Mouse (Mus musculus) thymus, postnatal 0 days (tissue): ENCODE measurements around the gene Pla2g7. TPM values are rescaled to one million over a fixed set of nuclear protein-coding genes. Genes with fewer than 3 reads are reported as not detected.
A peak's percentile ranks its signal among the peaks of the same experiment; 100 is the strongest.

Experiments used
- DNase-seq: peaks from one replicate; pipeline ENCODE4 v3.0.0-alpha.2; 2015; ENCODE audit warnings: low spot score
- polyA plus RNA-seq: library from polyadenylated mRNA; unstranded; fragments of >200 nt; fragmentation: Nextera tagmentation; extraction: Ambion mirVana; gene quantifications from 2 replicates; pipeline ENCODE4 v1.2.1, GENCODE M21; 2015

Pla2g7 gene
- polyA plus RNA-seq, 1 experiment from 2014 or later = 8.6 TPM

DNA sequence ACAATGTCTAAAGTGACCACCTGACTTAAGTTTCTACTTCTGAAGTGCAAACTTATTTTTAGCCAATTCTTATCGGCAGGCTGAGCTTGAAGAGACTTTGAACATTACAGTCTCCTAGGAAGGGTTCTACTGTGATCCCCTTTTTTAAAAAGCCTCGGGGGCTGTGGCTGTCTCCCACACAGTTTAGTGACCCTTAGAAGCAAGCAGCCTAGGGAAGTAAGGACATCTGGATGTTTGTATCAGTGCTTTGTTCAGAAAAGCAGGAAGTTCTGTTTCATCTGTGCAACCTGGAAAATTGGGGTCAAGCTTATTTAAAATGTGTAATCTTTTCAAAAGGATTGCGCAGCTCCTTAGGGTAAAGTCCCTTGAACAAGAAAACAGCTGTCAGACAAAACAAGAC lies 12.6 kb downstream of the Pla2g7 start:
- DNase-seq = no peak

DNA sequence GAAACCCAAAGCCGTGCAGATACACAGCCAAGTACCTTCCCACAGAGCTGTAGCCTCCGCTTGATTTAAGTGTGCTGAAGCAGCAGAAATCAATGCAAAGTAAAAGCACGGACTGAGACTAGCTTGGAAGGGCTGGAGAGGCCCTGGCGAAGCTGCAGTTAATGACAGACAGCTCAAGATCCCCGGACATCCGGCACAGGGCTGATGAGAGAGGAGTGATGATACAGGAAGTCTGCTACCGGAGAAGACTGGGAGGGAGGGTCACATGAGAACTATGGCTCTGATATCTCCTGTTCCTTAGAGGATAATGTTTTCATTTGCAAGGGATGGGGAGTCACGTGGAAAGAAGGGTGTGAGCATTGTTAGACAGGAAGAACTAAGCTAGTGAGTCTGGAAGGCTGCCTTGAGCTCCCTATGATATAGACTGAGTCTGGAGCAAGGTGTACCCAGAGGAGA lies 13.1 kb downstream of the Pla2g7 start:
- DNase-seq = no peak

DNA sequence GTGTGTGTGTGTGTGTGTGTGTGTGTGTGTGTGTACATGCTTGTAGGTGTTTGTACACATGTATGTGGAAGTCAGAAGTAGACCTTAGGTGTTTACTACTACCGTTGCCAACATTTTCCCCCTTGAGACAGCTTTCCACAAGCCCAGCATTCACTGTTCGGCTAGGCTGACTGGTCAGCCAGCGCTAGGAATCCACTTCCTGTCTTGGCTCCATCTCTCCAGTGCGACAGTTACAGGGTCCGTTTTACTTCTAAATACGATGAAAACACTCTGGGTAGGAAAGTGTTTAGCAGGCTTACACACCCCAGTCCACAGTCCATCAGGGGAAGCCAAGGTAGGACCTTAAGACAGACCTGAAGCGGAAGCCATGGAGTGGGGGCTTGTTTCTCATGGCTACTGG lies 16.9 kb downstream of the Pla2g7 start:
- DNase-seq = no peak

DNA sequence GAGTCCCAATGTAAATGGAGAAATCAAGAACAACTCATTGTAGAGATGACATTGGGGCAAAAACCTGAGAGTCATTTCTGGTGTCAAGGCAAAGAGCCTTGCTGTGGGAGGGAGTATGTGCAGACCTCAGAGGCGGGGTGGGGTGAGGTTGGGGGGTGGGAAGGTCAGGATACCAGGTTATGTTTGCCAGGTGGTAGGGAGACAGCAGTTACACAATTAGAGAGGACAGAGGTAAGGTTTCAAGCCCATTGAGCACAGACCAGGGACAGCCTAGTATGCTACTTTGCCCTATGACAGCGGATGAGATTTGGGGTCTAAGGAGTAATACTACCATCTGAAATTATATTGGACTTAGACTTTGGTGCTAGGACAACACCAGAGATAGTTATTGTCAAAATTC lies 19.4 kb downstream of the Pla2g7 start:
- DNase-seq = no peak

DNA sequence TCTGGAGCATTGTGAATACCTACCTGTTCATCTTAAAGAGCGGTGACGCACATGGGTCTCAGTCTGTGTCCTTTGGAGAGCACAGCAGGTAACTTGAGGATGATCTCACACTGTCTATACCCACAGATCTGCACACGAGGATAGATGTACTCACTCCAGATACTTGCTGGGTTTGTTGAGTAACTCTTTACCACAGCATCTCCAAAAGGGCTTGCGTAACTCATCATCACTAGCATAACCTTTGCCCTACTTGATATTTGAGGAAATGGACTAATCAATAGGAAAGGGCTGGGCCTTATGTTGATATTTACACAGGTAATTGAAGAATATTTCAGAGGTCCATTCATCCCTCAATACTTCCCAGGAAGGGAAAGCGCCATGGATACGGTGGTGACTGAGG lies 21.9 kb downstream of the Pla2g7 start:
- DNase-seq = no peak

DNA sequence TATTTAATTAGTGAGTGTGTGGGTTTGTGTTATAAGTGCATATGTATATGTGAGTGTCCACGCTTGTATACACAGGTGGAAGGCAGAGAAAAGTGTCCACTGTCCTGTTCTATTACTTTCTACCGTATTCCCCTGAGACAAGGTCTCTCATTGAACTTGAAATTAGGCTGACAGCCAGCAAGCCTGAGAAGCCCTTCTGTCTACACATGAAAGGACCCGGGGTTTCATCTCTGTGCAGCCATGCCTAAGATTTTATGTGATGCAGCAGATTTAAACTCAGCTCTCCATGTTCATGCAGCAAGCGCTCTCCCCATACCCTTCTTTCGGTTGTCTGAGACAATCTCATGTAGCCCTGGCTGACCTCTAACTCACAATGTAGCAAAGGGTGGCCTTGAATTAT lies 22.6 kb downstream of the Pla2g7 start:
- no peak for DNase-seq

DNA sequence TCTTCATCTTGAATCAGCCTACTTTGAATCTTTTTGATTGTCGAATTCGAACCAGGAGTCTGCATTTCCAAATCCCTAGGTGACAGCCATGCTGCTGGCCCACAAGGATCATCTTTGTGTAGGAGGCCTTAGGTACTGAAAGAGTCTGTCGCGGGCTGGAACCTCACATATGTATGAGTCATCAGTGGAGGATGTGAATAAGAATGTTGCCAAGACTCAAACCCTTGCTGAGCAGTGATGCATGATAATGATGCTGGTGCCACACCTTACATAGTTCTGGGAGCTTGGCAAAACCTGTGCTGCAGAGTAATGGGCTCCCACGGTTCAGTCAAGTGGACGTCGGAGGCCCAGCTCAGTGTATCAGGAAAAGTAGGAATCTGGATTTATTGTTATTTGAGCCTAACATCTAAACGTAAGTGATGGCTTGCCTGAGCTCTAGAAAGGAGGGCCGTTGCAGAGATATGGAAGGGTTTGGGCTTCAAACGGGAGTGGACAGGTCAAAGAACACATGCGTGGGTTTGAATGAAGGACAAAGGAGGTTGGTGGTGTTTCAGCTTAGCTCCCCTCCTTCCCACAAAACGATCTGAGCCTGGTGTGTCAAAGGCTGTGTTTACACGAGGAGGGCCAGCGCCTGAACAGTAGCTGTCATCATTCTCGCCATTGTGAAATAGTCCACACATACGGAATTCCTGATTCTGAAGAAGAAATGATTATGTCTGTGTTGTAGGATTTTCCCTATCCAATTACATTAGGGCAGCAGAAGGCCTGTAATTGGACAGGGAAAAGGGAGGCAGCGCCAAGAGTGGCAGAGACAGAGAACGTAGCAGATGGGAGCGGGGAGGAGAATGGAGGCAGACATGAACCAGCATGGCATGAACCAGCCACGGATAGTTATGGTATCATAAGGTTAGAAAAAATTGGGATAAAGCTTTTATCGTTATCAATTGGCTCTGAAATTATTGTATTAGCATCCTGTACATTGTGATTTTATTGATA lies 24.7 kb downstream of the Pla2g7 start:
- no peak for DNase-seq

DNA sequence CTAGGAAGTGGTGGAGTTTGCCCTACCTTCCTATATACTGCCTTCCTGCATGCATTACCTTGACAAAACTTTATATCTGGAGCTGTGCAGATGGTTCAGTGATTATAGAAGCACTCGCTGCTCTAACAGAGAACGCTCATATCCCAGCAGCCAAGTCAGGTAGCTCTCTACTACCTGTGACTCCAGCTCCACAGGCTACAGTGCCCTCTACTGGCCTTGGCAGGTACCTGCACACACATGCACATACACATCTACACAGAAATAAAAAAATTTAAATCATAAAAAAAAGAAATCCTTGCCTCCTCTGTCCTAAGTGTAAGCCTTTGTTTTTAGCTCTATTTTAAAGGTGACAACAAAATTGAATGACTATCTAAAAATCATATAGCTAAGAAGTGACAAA lies 29.8 kb downstream of the Pla2g7 start:
- DNase-seq = no peak

DNA sequence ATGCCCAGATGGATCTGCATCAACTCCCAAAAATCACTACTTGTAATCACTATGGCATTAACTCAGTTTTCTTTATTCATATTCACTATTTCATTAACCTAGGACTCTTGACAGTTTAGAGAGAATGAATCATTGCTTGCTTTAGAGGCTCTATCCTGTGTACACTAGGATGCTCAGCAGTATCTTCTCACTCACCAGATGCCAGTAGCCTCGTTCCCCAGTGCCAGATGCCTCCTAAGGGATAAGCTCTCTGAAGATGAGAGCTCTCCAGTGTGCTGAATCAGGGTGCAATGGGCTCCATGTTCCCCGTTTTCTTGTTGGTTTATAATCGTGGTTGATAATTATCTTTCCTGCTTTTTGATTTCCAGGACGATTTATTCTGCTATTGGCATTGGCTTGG lies 30.8 kb downstream of the Pla2g7 start:
- no peak for DNase-seq

DNA sequence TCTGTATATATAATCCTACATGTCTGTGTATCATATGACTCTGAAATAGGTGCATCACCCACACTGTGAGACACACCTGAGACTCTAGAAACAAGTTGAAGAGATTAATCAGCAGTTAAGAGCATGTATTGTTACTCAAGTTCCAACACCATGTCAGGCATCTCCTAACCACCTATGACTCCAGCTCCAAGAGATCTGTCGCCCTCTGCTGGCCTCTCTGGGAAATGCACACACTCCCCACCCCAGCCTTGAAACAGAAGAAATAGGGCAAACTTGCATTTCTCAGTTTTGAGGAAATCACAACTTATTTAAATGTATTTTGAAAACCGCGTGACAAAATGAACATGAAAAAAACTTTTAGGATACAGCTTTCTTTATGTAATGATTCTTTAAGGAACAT lies 38.8 kb downstream of the Pla2g7 start:
- DNase-seq = peak; percentile 66

DNA sequence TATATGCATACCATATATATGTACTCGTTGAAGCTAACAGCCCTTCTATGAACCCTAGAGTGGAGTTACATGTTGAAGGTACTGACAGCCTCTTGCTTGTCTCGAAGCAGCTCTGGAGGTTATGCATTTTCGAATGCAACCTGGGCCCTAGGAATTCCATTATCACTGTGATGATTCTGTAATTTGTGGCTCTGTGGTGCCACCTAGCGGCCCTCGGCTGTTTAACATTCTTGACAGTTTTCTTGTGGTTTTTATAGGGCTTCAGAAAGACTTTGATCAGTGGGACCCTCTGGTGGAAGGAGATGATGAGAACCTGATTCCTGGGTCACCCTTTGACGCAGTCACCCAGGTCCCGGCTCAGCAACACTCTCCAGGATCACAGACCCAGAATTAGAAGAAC lies 43.7 kb downstream of the Pla2g7 start:
- peak; percentile 66 for DNase-seq

DNA sequence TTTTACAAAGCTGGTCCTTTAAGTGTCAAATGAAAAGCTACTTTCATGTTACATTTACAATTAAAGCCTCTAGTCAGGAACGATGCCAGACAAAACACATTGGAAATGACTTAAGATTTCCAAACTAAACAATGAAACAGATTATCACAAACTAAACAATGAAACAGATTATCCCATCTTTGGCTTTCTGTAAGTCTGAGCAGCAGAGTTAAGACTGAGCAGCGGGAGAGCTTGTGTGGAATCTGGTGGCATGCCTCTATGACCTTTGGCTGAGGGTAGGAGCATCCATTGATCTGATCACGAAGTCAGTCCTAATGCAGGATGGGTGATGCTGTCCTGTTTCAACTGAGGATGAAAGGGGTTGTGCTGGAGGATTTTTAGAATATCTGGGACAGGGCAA lies 44.3 kb downstream of the Pla2g7 start:
- DNase-seq = no peak

DNA sequence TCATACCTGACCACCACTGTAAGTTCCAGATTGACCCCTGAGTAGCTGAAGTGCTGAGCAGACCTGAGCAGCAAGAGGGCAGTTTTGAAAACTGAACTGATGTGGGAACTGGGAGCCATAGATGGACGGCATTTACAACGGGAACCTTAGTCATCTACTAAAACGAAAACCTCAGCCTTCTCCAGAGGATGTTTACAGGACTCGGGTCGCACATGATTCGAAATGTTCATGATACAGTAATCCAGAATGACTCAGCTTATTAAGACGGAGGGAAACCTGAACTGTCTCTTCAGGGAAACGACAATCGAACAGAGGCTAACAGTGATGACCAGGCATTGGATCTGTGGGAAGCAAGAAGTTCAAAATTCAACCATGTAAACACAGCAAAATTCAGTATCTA lies 51.3 kb downstream of the Pla2g7 start:
- DNase-seq = no peak

DNA sequence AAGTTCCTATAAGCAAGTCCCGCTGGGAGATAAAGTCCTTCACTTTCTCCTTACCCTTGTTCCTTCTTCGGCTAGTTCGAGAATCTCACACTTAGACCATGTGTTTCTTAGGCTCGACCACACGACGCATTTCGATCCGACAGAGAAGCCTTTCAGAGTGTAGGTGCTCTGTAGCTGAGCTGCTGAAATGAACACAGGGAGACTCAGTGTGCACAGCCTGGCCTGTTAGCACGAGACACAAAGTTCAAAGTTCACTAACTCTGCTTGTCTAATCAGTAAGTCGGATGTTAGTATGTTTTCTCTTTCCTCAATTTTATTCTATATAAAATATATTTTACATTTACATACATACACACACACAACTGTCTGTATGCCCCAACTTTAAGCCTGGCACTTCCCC lies 54.2 kb downstream of the Pla2g7 start:
- no peak for DNase-seq

DNA sequence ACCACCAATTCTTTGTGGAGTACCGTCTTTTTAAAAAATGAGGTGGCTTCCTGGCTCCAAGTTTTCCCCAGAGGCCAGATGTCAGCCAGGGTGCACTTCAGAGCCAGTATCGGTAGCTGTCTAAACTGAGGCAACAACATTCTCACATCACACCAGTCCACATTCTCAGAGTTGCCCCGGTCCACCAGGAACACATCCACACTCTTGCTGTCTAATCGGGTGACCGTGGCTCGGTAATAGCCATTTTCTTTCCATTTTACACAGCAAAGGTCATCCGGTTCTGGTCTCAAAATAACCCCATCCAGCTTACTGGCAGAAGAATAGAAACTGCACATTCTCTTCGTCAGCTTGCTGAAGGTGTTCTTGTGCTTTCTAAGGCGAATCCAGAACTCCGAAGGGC lies 60.3 kb downstream of the Pla2g7 start:
- no peak for DNase-seq

DNA sequence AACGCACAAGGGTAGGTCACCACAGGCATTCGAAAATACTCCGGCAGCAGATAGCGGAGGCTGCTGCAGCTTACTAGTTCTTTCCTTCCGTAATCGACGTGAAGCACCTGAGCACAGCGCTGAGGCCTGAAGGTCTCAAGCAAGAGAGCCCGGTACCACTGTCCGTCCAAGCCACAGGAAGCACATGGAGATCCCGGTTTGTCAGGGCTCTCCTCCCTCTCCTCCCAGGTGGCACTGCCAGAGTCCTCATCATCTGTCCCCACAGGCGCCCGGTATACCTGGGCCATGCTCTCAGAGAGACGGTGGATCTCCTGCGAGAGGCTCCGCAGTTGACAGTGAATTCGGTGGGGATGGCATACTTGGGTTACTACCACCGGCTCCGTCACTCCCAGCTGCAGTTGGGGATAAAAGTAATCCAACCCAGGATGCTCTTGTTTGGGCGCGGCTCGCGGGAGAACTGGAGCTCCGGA lies 61.2 kb downstream of the Pla2g7 start:
- no peak for DNase-seq

DNA sequence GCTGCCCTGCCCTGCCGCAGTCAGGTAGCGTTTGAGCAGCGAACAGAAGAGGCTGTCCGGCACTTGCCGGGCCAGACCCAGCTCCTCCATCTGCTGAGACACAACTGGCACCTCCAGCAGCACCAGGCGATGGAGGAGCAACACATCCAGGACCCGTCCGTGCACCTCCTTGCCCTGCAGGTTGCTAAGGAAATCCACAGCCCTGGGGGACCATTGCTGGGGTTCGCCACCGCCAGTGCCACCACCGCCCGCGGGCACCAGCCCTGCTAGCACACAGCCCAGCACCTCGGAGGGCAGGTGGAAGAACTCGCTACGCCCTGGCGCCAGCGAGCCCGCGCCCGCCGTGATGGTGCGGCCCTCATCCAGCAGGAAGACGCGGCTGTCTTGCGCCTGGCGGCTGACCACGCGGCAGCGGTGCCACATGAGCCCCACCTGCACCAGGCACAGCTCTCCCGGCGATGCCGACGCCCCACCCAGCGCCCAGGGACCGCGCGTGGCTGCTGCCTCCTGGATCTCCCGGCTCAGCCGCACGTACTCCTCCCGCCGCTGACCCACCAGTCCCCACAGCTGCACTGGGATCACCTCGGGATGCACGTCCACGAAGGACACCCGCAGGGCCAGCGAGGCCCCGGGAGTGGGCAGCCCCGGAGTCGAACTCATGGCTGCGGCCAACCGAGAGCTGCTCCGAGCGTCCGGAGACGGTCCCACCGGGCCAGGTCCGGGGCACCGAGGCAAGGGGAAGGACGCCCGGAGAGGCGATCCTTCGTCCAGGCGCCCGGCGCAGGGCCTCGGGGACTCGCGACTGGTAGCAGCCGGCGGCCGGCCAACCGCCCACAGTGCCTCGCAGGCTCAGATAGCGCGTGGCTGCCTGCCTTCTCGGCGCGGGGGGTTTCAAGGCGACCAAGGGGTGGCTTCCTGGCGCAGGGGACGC lies 61.9 kb downstream of the Pla2g7 start, which contains the start of gene Tdrd6:
Gene Tdrd6, minus strand, starts transcription at position 804 of the 931 bp plus-strand sequence.
- no peak for DNase-seq

DNA sequence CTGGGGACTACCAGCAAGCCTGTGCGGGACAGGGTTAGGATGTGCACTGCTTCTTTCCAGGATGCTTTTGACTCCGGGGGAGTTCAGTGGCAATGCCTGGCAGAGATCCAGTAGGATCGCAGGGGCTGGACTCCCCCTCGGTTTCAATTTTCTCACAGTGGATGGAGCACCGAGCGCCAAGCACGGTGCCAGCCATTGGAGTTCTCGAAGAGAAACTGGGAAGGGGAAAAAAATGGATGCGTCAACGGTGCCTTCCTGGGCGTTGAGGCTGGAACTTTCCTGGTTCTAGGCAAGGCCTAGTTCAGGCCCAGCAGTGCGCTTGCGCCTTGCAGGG lies 62.5 kb downstream of the Pla2g7 start:
- no peak for DNase-seq

DNA sequence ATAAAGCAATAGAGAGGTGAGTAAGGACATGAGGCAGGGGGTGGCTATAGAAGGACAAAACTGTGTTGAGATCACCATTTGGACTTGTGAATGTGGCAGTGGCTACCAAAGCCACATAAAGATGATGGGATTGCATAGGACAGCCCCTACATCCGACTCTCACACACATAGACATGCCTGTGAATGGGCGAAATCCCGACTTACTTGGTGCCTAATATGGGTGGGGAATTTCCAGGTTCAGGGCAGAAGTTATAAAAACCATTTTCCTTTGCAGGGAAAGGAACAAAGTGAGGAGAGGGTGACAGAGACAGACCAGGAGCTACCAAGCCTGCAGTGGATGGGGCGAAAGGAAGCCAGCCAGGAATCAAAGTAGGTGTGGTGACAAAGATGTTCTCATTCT lies 69.2 kb downstream of the Pla2g7 start:
- DNase-seq = no peak

DNA sequence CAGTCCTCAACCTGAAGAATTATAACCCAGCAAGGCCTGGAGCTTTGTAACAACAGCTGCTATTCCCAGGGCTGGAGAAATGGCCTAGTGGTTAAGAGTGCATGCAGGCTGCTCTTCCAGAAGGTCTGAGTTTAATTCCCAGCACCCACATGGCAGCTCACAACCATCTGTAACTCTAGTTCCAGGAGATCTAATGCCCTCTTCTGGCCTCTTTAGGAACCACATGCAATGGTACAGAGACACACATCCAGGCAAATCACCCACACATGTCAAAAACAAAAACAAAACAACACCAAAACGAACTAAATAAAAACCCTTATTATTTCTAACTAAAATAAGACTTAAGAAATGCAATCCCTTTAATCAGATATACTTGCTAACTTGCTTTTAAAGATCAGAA lies 72.9 kb downstream of the Pla2g7 start:
- DNase-seq = no peak

DNA sequence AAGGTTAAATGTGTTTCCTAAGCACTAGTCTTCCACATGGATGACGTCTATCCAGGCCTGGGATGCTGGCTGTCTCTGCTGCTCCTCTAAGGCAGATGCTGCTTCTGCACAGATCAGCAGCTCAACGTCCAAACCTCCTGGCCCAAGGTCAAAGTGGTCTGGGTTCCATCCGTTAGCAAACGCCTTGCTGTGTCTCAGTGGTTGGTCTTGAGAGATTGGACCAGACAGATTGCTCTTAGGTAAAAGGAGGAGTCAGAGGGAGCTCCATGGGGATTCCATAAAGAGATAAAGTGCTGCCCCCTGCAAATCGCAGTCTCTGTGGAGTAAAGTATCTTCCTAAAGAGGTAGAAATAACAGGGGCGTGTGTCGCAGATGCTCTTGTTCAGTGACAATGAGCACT lies 75.3 kb downstream of the Pla2g7 start:
- DNase-seq = no peak

DNA sequence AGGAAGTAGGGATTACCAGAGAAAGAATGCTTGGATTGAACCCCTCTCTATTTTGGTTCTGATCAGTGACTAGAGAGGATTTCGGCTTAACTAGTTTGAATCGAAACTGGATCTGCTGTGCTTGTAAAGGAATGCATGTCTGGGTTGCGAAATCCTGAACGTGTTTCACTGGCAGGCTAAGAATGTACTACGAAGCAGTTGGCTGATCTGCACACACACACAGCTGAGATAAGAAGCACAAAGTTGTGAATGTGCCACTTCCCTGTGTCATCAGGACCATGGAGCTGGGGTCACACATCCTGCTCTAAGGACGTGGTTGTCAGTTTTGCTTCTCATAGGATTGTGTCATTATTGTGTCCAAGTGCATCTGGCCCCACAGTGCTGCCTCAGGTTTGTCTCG lies 76.5 kb downstream of the Pla2g7 start:
- no peak for DNase-seq
